Mouse (Mus musculus) brain, embryonic 14.5 days (tissue): Measurements from ENCODE around the gene Adcy5.

Experiments used
- CTCF ChIP-seq: fragments of 200-500 bp; IDR thresholded peaks from 2 replicates; pipeline ENCODE4 v1.5.1; 2012; ENCODE audit warnings: inconsistent platforms, mild to moderate bottlenecking, moderate library complexity, borderline replicate concordance; ENCODE audit not compliant: insufficient read depth, insufficient read length; ENCODE audit errors: extremely low read depth
- POLR2A ChIP-seq: fragments of 200-500 bp; IDR thresholded peaks from 2 replicates; pipeline ENCODE4 v1.6.1; 2012; ENCODE audit warnings: mild to moderate bottlenecking, inconsistent platforms, borderline replicate concordance; ENCODE audit not compliant: poor library complexity, insufficient read depth, insufficient read length, severe bottlenecking; ENCODE audit errors: extremely low read depth

DNA sequence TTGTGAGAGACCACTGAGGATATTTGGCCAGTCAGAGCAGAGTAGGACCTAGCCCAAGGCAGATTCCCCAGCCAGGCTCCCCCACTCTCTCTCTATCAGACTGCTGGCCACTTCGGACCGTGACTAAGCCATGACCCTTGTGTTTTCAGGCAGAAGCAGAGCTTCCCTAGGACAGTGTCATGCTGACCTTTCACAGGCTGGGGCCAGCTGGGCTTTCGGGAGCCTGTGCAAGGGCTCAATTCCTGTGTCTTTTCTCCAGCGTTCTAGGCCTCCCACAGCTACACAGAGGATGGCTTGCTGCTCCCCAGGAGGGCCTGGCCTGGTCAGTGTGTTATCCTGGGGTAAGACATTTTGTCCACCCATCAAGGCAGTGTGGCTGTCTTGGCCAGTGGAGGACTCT lies 66.9 kb downstream of the Adcy5 start:
- TF ChIP-seq POLR2A (no peak), CTCF (no peak)
